Mouse (Mus musculus): ENCODE data around the gene Tfb1m.

The Tfb1m gene

GRCm38 (mm10) chr17:3557331-3558311 is at the start of gene Tfb1m:
Gene Tfb1m, minus strand, starts transcription at chr17:3557781.
- DNase-seq (ENCODE audit: low read depth) = peak; percentile 98

DNA sequence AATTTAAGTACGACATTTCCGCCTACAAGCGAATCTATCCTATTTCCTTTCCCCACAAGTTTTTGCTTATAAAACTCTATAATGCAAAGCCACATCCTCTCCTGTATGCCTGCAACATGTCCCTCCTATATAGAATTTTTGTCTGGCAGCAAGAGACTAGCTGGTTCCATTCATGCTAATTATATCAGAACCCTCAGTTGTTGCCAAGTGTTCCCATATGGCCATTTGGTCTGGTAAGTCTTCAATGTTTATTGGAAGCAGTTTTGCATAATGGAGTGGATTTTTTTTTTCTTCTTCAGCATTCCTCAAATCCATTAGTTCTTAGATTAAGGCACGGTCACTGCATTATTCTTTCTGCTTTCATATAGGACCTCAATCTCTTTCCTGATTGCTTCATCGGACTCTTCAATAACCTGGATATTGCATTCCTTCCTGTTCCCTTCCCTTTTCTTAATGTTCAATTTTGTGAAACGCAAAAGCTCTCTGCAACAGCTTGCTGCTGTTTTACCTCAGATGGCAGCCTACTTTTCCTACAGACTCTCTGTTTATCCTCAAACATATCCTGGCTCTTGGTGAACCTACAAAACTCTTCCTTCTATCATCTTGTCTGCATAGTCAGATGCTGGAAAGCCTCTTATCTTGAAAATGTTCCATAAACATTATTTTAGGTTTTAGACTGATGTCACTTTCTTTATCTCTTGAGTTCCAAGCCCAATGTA is 45.5 kb upstream of the Tfb1m start:
- DNase-seq (ENCODE audit: low read depth) = no peak

- no peak for DNase-seq (ENCODE audit: low read depth)
Observed at GRCm38 (mm10) chr17:3598393-3598792, 40.8 kb upstream of the Tfb1m start.

DNA sequence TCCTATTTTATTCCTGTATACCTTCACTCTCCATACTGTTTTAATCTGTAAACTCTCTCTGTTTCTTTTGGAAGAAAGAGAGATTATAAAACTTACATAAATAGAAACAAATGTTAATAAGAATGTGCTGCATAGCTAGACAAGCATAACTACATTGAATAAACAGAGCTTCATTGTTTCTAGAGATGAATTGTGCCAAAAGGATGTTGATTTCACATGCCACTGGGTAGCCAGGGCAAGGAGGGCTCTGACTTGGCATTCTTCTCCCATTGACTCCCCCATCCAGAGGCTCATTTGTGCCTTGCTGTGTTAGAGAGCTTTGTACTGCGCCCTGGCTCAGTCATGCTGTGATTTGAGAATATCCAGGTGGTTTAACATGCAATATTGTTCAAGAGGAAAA is 40.3 kb upstream of the Tfb1m start:
- no peak for DNase-seq (ENCODE audit: low read depth)

GRCm38 (mm10) chr17:3597130-3597529 is 39.5 kb upstream of the Tfb1m start:
- no peak for DNase-seq (ENCODE audit: low read depth)

- no peak for DNase-seq (ENCODE audit: low read depth)
Observed at GRCm38 (mm10) chr17:3570876-3571275, 13.3 kb upstream of the Tfb1m start.

DNA sequence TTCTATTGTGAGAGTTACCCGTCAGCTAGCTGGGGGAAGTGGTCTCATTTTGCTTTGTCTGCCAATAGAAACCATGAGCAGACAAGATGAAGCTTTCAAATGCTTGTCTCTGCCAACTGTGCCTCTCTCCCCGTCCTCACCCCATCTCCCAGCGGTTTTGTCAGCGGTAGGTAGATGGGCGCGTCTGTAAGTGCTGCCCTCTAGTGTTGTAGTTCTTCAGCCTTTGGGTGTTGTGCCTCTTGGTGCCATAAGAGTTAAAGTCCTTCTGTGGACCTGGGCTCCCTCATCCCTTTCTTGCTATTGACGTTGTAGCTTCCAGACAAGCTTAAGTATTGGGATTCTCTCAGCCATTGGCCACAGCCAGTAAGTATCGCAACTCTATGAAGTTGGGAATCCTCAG is 4.8 kb upstream of the Tfb1m start:
- DNase-seq (ENCODE audit: low read depth) = no peak

DNA sequence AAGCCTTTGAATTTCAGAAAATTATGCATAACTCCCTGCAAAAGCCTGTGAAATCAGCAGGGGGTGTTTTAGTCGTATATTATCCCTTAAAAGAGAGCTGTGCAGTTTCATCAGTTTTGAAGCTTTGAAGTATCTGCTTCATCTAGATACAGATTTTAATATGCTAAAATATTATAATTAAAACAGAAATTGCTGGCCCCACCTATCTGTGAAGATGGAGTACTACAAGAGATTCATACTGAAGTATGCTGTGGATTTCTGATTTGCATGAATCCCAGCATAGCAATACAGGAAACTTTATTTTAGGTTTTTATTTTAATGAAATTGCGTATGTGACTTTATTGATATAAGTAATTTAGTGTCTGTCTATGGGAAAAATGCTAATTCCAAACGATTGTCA is 3.0 kb upstream of the Tfb1m start:
- DNase-seq (ENCODE audit: low read depth) = no peak

GRCm38 (mm10) chr17:3558356-3558870 is 832 bp upstream of the Tfb1m start:
- no peak for DNase-seq (ENCODE audit: low read depth)

GRCm38 (mm10) chr17:3556251-3556650 is 1.3 kb downstream of the Tfb1m start:
- peak; percentile 35 for DNase-seq (ENCODE audit: low read depth)

DNA sequence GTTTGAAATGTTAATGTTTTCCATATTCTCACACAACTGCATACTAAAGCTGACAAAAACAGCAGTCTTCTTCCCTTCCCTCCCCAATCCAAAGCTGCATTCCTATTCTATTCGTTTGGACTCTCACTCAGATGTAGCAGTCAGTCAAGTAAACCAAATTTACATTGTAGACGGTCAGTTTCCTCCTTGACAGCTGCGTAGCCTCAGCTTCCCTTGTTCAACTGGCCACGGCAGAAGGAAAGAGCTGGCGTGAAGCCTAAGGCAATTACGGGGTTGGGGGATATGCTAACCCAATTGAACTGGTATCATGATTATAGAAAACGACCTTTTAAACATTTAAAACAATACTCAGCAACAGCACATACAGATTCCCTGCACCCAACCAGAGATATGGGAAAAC is 9.9 kb downstream of the Tfb1m start:
- no peak for DNase-seq (ENCODE audit: low read depth)

GRCm38 (mm10) chr17:3541033-3541432 is 16.5 kb downstream of the Tfb1m start:
- DNase-seq (ENCODE audit: low read depth) = no peak

GRCm38 (mm10) chr17:3540304-3540703 is 17.3 kb downstream of the Tfb1m start:
- DNase-seq (ENCODE audit: low read depth) = no peak

DNA sequence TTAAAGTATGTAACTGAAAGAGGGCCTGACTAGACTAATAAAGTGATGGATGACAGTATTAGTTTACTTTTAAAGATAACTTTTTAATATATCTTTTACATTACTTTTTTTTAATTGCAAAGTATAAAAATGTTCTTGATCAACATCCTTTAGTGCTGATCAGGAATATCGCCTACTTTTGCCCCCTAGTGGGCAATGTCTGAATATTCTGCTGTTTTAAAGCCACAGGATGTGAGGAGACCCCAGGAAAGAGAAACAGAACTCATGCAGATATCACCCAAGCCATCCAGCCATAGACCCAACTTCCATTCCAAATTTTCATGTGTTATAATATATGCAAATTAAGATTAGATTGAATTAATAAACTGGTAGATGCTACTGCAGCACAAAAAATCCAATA is 24.2 kb downstream of the Tfb1m start:
- no peak for DNase-seq (ENCODE audit: low read depth)

- no peak for DNase-seq (ENCODE audit: low read depth)
Observed at GRCm38 (mm10) chr17:3532254-3532653, 25.3 kb downstream of the Tfb1m start, which contains the start of gene Cldn20. Gene Cldn20, plus strand, starts transcription at chr17:3532554.

DNA sequence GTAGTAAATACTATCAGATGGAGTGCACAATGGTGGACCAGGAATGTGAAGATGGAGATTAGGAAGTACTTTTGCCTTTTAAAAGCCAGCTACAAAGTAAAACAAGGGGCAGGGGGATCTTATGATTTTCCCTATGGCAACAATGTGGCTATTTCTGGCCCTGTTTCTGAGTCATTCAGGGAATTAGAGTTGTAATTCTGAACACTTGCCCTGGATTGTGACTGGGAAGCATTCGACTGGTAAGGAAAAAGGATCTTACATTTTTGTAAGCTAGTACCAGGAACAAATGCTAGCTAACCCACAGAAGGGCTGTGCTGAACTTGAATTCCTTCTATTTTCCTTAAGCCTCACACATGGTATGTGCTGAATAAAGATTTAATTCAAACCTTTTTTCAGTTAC is 25.9 kb downstream of the Tfb1m start:
- DNase-seq (ENCODE audit: low read depth) = no peak

- no peak for DNase-seq (ENCODE audit: low read depth)
Observed at GRCm38 (mm10) chr17:3530549-3530948, 27.0 kb downstream of the Tfb1m start.

GRCm38 (mm10) chr17:3529523-3529922 is 28.1 kb downstream of the Tfb1m start:
- DNase-seq (ENCODE audit: low read depth) = no peak

GRCm38 (mm10) chr17:3527841-3528471 is 29.6 kb downstream of the Tfb1m start:
- no peak for DNase-seq (ENCODE audit: low read depth)

DNA sequence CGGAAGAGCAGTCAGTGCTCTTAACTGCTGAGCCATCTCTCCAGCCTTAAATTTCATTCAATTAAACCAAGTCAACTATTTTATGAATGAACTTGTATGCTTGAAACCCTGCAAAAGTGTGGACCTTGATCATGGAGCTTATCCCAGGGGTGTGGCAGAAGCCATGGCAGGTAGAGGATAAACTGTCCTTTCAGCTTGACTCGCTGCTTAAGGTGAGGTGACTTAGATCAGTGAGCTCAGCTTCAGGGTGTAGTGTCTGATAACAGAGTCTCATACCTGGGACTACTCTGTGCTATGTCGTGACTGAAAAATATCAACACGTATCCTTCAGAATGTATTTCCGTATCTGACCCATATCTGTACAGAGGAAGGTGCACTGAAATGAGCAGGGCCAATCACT is 37.2 kb downstream of the Tfb1m start:
- DNase-seq (ENCODE audit: low read depth) = no peak

DNA sequence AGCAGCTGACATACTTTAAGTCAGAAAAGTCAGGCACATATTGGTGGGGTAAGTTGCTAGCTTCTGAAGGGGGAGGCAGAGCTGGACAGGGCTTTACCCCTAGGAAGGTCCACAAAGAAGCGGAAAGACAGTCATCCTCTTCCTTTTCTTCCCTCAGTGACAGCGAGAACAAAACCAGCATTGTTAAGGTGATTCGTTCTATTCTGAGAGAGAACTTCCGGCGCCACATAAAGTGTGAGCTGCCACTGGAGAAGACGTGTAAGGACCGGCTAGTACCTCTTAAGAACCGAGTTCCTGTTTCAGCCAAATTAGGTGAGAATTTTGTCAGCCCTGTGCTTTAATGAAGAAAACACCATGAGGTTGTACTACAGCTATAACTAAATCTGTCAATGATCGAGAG is 41.2 kb downstream of the Tfb1m start:
- no peak for DNase-seq (ENCODE audit: low read depth)

GRCm38 (mm10) chr17:3515851-3516250 is 41.7 kb downstream of the Tfb1m start:
- DNase-seq (ENCODE audit: low read depth) = no peak
